Mouse (Mus musculus) urinary bladder, postnatal 14 days (tissue): ENCODE data around the gene Creb3l1.

Experiments
- DNase-seq: peaks from one replicate; pipeline ENCODE4 v3.0.0; 2021; ENCODE audit warnings: low spot score

Creb3l1 gene

GRCm38 (mm10) chr2:91997905-91998608, 26.2 kb downstream of the Creb3l1 start:
- no peak for DNase-seq

- no peak for DNase-seq
Measured at GRCm38 (mm10) chr2:91996006-91996405, 28.3 kb downstream of the Creb3l1 start.

GRCm38 (mm10) chr2:91993409-91993808, 30.9 kb downstream of the Creb3l1 start:
- no peak for DNase-seq

DNA sequence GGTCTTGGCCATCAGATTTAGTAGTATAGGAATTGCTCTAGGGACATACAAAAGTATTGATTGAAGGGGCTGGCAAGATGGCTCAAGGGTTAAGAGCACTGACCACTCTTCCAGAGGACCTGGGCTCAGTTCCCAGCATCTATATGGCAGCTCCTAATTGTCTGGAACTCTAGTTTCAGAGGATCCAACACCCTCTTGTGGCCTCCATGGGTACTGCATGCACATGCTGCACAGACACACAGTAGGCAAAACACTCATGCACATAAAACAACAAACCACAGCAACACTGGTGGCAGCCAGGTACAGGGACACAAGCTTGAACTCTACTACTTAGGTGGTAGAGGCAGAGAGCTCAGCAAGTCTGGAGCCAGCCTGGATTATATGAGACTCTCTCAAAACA, 34.6 kb downstream of the Creb3l1 start:
- DNase-seq, result no peak

- DNase-seq, result peak; percentile 92
Measured at GRCm38 (mm10) chr2:91987542-91987941, 36.8 kb downstream of the Creb3l1 start.

- DNase-seq, result no peak
Measured at GRCm38 (mm10) chr2:91986071-91986470, 38.2 kb downstream of the Creb3l1 start.

DNA sequence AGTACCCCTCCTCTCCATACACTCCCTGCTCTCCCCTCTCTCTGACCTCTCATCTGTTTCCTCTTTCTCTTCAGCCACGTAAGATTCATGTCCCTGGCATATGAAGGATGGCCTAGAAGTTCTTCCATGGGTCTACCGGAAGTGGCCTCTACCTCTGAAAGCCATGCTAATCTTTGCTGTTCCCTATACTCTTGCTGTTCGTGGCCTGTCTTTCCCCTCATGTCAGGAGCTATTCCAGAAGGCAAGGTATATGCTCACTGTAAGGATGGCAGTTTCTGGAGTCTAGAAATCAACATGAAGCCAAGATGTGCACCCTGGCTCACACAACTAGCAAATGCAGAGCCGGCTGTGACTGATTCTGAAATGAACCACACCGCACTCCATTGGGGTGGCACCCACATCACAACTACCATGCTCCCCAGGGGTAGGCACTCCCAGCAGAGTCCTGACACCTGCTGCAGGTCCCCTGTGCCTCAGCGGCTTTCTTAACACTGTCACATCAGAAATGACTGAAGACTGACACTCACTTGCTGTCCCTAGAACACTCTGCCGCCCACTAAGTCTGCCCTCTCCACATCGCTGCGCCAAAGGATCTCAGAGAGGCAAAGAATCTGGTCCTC, 39.3 kb downstream of the Creb3l1 start:
- DNase-seq, result no peak

DNA sequence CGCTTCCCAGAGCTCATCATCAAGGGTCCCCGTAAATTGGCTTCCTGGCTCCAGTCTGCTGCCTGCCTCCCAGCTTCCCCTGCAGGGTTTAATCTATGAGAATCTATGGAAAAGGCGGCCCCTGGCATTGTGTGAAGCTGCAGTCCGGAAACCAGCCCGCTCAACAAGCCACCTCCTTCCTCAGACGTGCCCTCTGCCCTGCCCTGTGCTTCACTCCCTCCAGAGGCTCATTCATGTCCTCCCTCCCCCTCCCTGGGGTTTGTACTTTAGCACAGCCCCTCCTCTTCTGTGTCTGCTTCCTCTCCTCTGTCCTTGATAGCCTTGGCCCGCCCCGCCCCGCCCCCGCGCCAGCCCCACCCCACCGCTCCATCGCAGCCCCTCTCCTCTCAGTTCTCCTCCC, 39.9 kb downstream of the Creb3l1 start:
- DNase-seq, result peak; percentile 57

GRCm38 (mm10) chr2:91980830-91981229, 43.5 kb downstream of the Creb3l1 start:
- no peak for DNase-seq

DNA sequence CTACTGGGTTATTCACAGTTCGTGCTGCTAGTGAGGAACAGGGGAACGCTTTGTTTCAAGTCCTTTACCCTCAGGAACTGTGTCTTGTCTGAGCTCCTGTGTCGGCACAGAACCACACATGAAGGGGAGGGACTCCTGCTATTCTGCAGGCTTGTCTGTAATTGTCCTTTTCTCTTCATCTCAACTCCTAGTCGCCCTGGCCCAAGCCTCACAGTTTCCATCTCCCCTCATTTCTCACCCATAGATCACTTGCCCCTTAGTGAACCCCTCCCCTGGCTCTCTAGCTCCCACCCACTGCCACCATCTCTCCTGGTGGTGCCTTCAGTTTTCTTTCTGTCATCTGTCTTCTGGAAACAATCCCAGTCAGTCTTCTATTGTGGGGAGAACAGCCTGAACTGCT, 44.1 kb downstream of the Creb3l1 start:
- DNase-seq, result no peak

- DNase-seq, result no peak
Measured at GRCm38 (mm10) chr2:91978547-91978946, 45.8 kb downstream of the Creb3l1 start.

DNA sequence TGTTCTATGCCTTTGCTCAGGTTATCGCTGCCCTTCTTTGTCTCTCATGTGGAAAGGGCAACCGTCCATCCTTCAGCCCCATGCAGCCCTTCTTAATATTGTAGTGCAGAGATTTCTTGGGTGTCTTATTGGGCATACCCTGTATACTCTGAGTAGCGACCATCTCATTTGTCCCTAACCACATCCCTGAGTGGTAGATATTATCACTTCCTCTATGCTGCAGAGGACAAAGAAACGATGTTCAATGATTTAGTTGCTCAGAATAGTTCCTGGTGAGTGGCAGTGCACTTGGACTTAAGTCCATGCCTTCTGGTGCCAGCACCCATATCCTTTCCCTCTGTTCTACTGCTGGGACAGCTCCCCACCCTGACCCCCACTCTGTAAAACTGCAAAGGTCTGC, 46.3 kb downstream of the Creb3l1 start:
- DNase-seq, result no peak

GRCm38 (mm10) chr2:91975581-91976541, 48.4 kb downstream of the Creb3l1 start, which contains the start of gene Dgkz:
TSS of gene Dgkz (minus strand) at chr2:91975864.
- DNase-seq, result no peak

DNA sequence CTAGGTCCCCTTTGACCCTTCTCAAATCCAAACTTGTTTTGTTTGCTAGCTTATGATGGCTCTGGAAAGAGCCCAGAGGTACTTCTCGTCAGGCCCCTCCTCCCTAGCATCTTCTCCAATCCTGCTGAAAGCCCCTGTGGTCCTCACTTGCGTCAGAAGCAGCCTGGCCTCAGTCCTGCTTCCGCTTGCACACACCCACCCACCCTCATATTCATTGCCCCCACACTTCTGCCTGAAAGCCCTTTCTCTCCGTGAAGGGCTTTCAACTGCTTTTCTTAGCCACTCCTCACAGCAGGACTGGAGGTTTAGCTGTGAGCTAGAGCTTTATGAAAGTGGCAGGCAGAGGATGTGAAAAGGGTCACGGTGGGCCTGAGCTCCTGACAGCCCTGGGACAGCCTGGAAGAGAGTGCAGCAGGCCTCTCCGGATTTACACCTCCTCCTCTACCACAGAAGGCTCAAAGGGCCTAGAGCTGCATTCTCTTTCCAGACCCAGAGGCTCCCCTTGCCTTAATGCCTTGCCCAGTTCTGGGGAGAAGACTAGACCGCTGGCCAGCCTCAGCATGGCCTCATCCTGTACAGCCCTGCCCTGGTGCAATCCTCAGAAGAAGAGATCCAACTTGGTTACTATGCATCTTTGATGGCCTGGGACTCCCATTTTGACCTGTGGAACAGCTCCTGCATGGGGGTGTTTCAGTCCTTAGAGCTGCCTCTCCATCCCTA, 50.7 kb downstream of the Creb3l1 start:
- DNase-seq, result no peak

- no peak for DNase-seq
Measured at GRCm38 (mm10) chr2:91972121-91972566, 52.2 kb downstream of the Creb3l1 start.

- DNase-seq, result no peak
Measured at GRCm38 (mm10) chr2:91971231-91972097, 52.8 kb downstream of the Creb3l1 start.

GRCm38 (mm10) chr2:91967962-91968361, 56.3 kb downstream of the Creb3l1 start:
- no peak for DNase-seq

GRCm38 (mm10) chr2:91966367-91966766, 57.9 kb downstream of the Creb3l1 start:
- DNase-seq, result no peak

DNA sequence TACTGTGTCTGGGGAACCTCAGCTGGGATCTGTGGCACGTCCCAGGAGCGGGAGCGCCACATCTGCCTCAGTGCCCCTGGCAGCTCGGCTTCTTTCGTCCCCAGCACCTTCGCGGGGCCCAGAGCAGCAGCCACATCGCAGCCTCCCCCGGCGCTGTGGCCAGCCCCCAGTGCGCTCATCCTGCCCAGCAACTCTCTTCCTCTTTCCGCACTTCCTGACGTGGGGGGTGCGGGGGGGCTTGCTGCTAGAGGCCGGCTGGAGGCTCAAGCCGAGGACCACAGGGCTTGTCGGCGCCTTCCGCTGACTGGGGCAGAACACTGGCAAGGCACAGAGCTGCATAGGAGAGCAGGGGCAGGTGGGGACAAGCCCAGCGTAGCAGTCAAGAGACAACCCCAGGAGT, 58.9 kb downstream of the Creb3l1 start:
- peak; percentile 75 for DNase-seq

DNA sequence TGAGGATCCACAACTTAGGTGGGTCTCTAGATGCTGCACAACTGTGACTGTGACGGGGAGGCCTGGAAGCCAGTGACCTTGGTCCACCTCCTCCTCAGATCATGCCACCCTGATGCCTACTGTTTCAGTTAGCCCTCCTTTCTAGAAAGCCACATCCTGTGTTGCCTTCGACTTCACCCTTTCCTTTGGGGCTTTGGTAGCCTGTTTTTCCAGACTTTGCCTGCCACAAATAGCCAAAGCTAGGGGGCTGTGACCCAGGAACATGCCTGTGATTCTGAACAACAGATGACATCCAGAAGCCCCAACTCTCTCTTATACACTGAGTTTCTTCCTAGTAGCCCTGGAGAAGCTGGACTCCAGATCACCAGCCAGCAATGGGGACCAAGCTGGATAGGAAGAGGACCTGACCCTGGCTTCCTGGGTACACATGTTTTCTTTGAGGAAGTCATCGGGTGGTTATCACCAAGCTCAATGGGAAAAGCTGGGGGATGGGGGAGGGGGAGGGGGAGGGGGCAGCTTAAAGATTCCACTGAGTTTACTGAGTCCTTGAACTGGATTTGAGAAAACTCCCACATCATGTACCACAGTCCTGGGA, 59.6 kb downstream of the Creb3l1 start:
- no peak for DNase-seq
